Mouse (Mus musculus): ENCODE data around the gene Gpx3. TPM values are rescaled to one million over a fixed set of nuclear protein-coding genes. Genes with fewer than 3 reads are reported as not detected.
A peak's percentile ranks its signal among the peaks of the same experiment; 100 is the strongest.

Gpx3 gene
- total and polyA plus RNA-seq, 2 experiments, result 2.0 to 2.7 TPM

DNA sequence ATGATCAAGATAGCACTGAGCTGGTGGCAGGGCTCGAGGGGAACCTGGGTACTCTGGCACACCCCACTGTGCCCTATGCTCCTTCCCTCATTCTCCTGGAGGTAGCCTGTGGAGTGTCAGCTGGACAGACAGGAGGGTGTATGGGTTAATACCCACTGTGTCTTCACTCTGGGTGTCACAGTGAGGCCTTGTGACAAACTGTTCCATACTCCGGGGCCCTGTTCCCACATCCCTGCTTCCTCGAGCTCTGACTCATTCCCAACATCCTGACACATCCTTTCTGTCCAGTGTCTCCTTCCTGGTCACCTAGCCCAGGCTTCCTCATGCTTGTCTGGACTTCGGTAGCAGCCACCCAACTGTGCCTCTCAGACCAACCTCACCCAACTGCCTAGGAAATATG lies 4.2 kb downstream of the Gpx3 start:
- Histone ChIP-seq H3K27me3 (ENCODE audit: control insufficient read depth, insufficient read depth, low read length) (peaks cover 3% of the 10 kb centered on the region; the same call in 1 of the 2 replicates), H3K79me2 (ENCODE audit: control insufficient read depth, insufficient read depth, low read length) (no peaks in the 10 kb centered on the region), H3K4me3 (ENCODE audit: insufficient read depth, low read depth, low read length) (no peak overlapping the region), H3K9ac (ENCODE audit: low read depth, low read length) (no peak overlapping the region), H3K36me3 (ENCODE audit: control insufficient read depth, insufficient read depth, low read length) (no peaks in the 10 kb centered on the region), H3K4me1 (ENCODE audit: control insufficient read depth, insufficient read depth, low read length) (no peaks in the 10 kb centered on the region), H3K27ac (replicated peaks; ENCODE audit: insufficient read depth, low read depth, low read length) (no peak overlapping the region)
- TF ChIP-seq POLR2A (IDR thresholded peaks at IDR 0.05; ENCODE audit: extremely low read depth, insufficient read depth, low read length) (no peak), CTCF (IDR thresholded peaks at IDR 0.05; ENCODE audit: low read depth, low read length) (no peak)
- 67% methylated on average over 4 of the region's 4 CpGs for WGBS
- no peak for DNase-seq (ENCODE audit: extremely low read depth, low read depth, low spot score)

DNA sequence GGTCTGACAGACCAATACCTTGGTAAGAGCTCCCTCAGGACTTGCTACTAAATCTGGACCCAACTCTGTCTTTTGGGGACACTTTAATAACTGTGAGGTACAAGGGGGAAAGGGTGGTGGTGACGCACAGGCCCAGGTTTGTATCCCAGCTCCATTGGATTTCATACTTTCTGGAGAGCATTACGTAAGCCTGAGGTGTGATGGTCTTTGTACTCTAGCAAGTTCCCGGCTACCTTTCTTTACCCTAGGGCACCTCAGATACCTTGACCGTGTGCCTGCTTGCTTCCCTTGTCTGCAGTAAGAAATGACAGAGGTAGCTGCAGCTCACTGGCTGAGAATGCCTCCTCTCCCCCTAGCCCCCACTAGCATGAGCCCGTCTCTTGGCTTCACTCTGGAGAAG lies 5.0 kb downstream of the Gpx3 start:
- Histone ChIP-seq H3K9ac (ENCODE audit: low read depth, low read length) (no peak overlapping the region), H3K79me2 (ENCODE audit: control insufficient read depth, insufficient read depth, low read length) (no peaks in the 10 kb centered on the region), H3K27ac (replicated peaks; ENCODE audit: insufficient read depth, low read depth, low read length) (no peak overlapping the region), H3K36me3 (ENCODE audit: control insufficient read depth, insufficient read depth, low read length) (no peaks in the 10 kb centered on the region; the same call in 1 of the 2 replicates), H3K27me3 (ENCODE audit: control insufficient read depth, insufficient read depth, low read length) (peaks cover 3% of the 10 kb centered on the region; the same call in 1 of the 2 replicates), H3K4me1 (ENCODE audit: control insufficient read depth, insufficient read depth, low read length) (no peaks in the 10 kb centered on the region), H3K4me3 (ENCODE audit: insufficient read depth, low read depth, low read length) (no peak overlapping the region)
- TF ChIP-seq POLR2A (IDR thresholded peaks at IDR 0.05; ENCODE audit: extremely low read depth, insufficient read depth, low read length), result no peak
- no peak for TF ChIP-seq CTCF (IDR thresholded peaks at IDR 0.05; ENCODE audit: low read depth, low read length)
- WGBS, result 71% methylated on average over 5 of the region's 5 CpGs
- peak; percentile 43 for DNase-seq (ENCODE audit: extremely low read depth, low read depth, low spot score)

DNA sequence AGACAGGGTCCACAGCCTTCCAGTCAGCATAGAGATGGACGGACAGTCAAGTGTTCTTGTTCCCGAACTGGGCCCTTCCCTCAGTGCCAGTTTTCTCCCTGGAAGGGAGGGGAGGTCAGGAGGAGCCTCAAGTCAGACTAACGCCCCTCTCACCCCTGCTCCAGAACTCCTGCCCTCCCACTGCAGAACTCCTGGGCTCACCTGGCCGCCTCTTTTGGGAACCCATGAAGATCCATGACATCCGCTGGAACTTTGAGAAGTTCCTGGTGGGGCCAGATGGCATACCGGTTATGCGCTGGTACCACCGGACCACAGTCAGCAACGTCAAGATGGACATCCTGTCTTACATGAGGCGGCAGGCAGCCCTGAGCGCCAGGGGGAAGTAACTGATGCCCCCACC lies 7.0 kb downstream of the Gpx3 start:
- Histone ChIP-seq H3K9ac (ENCODE audit: low read depth, low read length) (no peak overlapping the region), H3K79me2 (ENCODE audit: control insufficient read depth, insufficient read depth, low read length) (no peaks in the 10 kb centered on the region), H3K27ac (replicated peaks; ENCODE audit: insufficient read depth, low read depth, low read length) (no peak overlapping the region), H3K4me3 (ENCODE audit: insufficient read depth, low read depth, low read length) (no peak overlapping the region), H3K4me1 (ENCODE audit: control insufficient read depth, insufficient read depth, low read length) (no peaks in the 10 kb centered on the region), H3K36me3 (ENCODE audit: control insufficient read depth, insufficient read depth, low read length) (peaks cover 2% of the 10 kb centered on the region; the same call in 1 of the 2 replicates), H3K27me3 (ENCODE audit: control insufficient read depth, insufficient read depth, low read length) (no peaks in the 10 kb centered on the region)
- 97% methylated on average over 11 of the region's 11 CpGs for WGBS
- DNase-seq (ENCODE audit: extremely low read depth, low read depth, low spot score), result no peak
- TF ChIP-seq CTCF (IDR thresholded peaks at IDR 0.05; ENCODE audit: low read depth, low read length) (no peak), POLR2A (IDR thresholded peaks at IDR 0.05; ENCODE audit: extremely low read depth, insufficient read depth, low read length) (no peak)

DNA sequence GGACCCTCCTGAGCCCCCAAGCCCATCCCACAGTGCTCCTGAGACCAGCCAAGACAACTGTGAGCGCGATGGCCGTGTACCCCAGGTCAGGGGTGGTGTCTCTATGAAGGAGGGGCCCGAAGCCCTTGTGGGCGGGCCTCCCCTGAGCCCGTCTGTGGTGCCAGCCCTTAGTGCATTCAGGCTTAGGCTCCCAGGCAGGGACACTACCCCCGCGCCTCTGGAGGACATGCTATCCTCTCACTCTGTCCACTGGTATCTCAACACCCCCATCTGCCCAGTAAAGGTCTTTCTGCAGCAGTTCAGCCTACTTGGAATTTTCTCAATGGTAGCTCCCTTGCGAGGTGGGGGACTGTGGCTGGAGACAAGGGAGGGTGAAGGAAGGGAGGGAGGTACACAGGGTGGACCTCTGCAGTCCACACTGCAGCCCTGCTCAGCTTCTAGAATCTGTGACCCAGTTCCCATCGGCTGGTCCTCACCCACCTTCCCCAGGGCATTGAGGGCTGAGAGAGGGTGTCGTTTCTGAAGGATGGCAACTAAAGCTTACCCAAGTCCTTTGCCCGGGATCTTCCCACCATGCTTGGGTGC lies 7.9 kb downstream of the Gpx3 start:
- H3K4me3 ChIP-seq (ENCODE audit: insufficient read depth, low read depth, low read length), result no peak overlapping the region
- H3K36me3 ChIP-seq (ENCODE audit: control insufficient read depth, insufficient read depth, low read length), result peaks cover 2% of the 10 kb centered on the region; the same call in 1 of the 2 replicates
- WGBS, result 92% methylated on average over 12 of the region's 12 CpGs
- H3K27me3 ChIP-seq (ENCODE audit: control insufficient read depth, insufficient read depth, low read length), result no peaks in the 10 kb centered on the region
- no peak for DNase-seq (ENCODE audit: extremely low read depth, low read depth, low spot score)
- no peak overlapping the region for H3K9ac ChIP-seq (ENCODE audit: low read depth, low read length)
- no peaks in the 10 kb centered on the region for H3K79me2 ChIP-seq (ENCODE audit: control insufficient read depth, insufficient read depth, low read length)
- no peak overlapping the region for H3K27ac ChIP-seq (replicated peaks; ENCODE audit: insufficient read depth, low read depth, low read length)
- TF ChIP-seq POLR2A (IDR thresholded peaks at IDR 0.05; ENCODE audit: extremely low read depth, insufficient read depth, low read length), result no peak
- TF ChIP-seq CTCF (IDR thresholded peaks at IDR 0.05; ENCODE audit: low read depth, low read length), result no peak
- H3K4me1 ChIP-seq (ENCODE audit: control insufficient read depth, insufficient read depth, low read length), result no peaks in the 10 kb centered on the region

DNA sequence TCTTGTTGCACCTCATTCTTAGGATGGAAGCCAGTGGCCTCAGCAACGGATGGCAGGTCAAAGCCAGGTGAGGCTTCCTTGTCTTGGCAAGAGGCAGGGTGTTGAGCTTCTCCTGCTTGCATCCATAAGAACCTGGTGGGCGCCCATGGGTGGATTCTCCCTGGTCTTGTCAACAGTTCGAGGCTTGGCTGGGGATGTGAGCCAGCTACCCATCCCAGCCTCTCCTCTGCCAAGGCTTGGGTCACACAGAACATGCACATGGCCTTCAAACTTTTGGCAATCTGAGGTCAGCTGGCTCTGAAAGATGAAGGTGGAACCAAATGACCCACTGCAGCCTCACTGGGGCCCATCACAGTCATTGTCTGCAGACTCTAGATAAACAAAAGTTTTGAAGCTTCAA lies 8.9 kb downstream of the Gpx3 start:
- Histone ChIP-seq H3K27ac (replicated peaks; ENCODE audit: insufficient read depth, low read depth, low read length) (no peak overlapping the region), H3K4me3 (ENCODE audit: insufficient read depth, low read depth, low read length) (no peak overlapping the region), H3K9ac (ENCODE audit: low read depth, low read length) (no peak overlapping the region), H3K27me3 (ENCODE audit: control insufficient read depth, insufficient read depth, low read length) (no peaks in the 10 kb centered on the region), H3K36me3 (ENCODE audit: control insufficient read depth, insufficient read depth, low read length) (peaks cover 6% of the 10 kb centered on the region; the same call in 1 of the 2 replicates), H3K79me2 (ENCODE audit: control insufficient read depth, insufficient read depth, low read length) (no peaks in the 10 kb centered on the region), H3K4me1 (ENCODE audit: control insufficient read depth, insufficient read depth, low read length) (no peaks in the 10 kb centered on the region)
- 78% methylated on average over 3 of the region's 3 CpGs for WGBS
- TF ChIP-seq CTCF (IDR thresholded peaks at IDR 0.05; ENCODE audit: low read depth, low read length), result no peak
- TF ChIP-seq POLR2A (IDR thresholded peaks at IDR 0.05; ENCODE audit: extremely low read depth, insufficient read depth, low read length), result no peak
- peak; percentile 28 for DNase-seq (ENCODE audit: extremely low read depth, low read depth, low spot score)
